Mouse (Mus musculus): ENCODE measurements at regions not wholly inside any gene's neighbourhood (a gene's known extent, or its start where the extent isn't known, plus 50 kb on each side); places are given as distances from the start of the nearest gene placed in this dataset.
A peak's percentile ranks its signal among the peaks of the same experiment; 100 is the strongest.

DNA sequence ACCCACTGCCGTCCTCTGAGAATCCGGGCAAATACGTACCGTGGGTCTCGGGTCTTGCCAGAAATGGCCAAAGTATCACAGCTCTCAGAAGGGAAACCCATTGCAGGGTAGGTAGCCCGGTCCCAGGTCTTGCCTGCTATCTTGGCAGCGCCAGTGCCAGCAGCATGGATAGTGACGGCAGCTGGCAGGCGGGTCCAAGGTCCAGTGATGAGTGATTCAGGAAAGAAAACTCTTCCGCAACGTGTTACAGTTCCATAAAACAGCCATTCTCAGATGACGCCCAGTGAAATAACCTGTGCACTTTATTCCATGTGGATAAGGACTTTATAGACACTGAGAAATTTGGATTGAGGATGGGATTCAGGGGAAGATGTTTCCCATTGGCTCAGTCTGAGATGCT lies 142.2 kb upstream of the Nr4a3 start:
- no peak for DNase-seq

GRCm38 (mm10) chr4:47912259-47912658 lies 132.7 kb upstream of the Nr4a3 start:
- no peak for DNase-seq

GRCm38 (mm10) chr4:47919576-47919975 lies 125.4 kb upstream of the Nr4a3 start:
- DNase-seq = no peak

DNA sequence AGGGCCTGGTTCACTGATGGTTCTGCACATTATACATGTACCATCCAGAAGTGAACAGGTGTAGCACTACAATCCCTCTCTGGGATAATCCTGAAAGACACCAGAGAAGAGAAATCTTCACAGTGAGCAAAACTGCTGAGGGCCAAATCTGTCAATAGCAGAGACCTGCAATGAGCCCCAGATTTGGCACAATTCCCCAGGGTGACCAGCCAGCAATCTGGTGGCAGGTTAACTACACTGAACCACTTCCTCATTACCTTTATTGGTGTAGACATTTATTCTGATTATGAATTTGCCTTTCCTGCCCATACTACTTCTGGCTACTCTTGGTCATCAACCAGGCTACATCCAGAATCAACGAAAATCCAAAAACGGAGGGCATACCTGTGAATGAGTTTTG lies 113.5 kb upstream of the Nr4a3 start:
- no peak for DNase-seq

- DNase-seq = no peak
Measured at GRCm38 (mm10) chr4:47933526-47933925, 111.4 kb upstream of the Nr4a3 start.

DNA sequence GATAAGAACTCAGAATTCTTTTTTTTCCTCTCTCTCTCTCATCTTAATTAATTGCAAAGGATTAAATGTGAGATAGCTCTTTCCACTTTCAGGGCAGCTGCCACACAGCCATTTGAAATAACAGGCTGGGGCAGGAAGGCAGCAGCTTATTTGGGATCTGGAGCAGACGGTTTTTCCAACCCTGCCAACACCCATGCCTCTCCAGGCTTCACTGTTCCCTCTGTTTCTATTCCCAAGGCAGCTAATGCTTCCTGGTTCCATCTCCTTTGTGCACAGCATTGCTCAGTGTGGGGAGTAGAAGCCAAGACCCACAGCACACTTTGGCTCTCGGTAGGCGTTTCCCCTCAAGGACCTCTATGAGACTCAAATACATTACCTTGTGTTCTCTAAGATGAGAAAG lies 109.4 kb upstream of the Nr4a3 start:
- DNase-seq = no peak

DNA sequence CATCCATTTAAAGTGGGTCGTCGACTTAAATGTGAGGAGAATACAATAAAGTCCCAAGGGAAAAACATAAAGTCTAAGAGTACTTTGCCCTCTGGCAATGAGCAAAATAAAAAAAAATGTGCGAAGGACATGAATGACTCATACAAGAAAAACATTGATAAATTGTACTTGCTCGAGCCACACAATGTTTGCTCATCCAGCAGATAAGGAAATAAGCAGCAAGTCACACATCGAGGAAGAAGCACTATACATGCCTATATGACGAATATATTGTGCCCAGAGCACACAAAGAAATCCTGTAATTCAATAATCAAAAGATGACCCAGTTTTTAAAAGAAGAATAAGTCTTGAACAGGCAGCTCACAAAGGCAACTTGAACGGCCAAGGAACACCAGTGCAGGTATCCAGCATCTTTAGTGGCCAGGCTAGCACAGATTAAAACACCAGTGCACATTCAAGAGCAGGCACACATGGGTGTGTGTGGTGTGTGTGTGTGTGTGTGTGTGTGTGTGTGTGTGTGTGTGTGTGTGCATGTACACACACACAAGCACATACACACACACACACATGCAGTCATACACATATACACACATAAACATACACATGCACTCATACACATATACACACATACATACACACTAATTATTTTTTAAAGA lies 108.4 kb upstream of the Nr4a3 start:
- DNase-seq = no peak

DNA sequence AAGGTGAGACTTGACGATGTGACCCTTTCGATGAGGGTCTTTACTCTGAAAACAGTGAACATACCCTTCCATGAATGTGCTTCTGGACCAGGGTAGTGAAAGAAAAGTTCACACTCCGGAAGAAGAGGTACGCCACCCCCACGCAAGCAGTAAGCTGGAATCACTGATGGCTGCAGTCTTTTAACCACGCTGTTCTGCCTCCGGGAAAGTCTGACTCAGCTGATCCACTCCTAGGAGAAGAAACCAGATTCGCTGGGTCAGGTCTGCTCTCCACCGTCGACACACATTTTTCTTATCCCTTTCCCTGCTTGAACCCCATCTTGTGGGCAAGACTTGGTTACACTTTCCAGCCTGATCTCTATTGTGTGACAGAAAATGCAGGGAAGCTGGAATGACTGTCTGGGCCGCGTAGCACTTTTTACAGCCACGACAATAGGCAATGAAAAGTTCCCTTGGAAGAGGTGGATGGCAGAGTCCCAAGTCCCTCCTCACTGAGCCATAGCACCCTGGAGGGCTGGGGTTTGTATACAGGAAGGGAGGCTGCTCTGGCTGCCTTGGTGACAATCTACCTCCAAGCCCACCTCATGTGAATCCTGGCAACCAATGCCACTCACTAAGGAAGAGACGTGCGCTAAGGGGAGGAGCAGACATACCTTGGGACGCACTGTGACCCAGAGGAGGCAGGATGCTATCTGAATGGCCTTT lies 96.9 kb upstream of the Nr4a3 start:
- DNase-seq = no peak

- DNase-seq = no peak
Measured at GRCm38 (mm10) chr4:47948789-47949188, 96.2 kb upstream of the Nr4a3 start.

DNA sequence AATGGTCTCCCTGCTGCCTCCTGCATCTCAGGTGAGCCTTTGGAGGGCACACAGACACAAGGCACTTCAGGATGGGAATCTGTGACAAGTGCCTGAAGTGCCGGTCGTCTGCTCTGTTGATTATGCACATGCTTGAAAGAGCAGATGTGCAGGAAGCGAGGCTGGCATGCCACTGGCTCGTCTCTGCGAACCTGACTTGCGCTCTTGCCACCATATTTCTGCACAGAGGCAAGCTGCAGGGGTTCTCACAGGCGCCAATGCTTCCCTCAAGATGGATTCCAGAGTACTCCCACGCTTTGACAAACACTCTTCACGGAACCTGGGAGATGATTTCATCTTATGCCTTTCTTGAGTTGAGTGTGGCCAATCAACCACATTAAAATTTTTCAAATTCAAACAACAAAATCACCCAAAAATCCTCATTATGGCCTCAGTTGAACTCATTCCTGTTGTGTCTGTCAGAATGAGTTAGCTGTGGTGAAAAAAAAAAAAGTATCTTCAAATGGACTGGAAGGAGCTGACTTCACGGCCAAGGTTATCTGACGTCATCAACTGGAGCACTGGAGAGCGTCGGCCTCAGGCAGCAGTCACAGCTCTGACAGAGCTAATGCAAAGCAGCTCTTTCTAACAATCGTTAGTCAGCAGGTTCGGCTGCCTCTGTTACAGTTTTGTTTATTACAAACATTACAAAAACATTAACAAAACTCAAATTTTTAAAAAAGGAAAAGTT lies 90.2 kb upstream of the Nr4a3 start:
- no peak for DNase-seq

- DNase-seq = peak; percentile 40
Measured at GRCm38 (mm10) chr4:47964630-47965029, 80.3 kb upstream of the Nr4a3 start.

- DNase-seq = no peak
Measured at GRCm38 (mm10) chr4:47971861-47972260, 73.1 kb upstream of the Nr4a3 start.

DNA sequence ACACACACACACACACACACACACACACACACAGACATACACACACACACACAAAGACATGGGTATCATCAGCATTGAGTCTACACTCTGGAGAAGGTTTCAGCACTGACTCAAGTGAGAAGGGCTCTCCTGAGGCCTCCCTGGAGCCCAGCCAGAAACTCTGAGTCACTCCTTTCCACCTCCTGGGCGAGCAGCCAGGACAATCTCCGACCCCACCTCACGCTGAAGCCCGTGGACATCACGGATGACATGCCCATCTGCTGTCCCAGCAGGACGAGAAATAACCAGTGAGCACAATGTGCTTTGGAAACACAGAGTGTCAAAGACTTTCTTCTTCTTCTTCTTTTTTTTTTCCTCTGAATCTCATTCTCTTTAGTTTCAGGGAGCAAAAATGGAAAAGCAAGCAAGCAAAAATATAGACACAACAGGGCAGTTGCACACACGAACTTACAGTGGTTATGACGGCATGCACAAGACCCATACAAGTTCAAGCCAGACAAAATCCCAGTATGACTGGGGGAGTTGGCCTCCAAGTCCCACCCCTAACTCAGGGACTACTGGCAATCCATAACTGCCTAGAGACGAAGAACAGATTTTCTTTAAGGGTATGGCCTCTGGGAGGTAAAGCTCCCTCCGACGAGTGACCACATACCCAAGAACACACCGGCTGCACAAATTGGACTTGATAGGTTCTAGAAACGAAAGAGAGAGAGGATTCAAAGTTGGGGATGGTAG lies 65.2 kb upstream of the Nr4a3 start:
- no peak for DNase-seq

Data from thymus, postnatal 4 days (tissue).